Mouse (Mus musculus): ENCODE measurements around the gene Neu1.
"Not testable (repeated sequence)": the region's sequence is repeated elsewhere in the genome, so short reads cannot be mapped to it uniquely, and the experiment has no call there.

The Neu1 gene

DNA sequence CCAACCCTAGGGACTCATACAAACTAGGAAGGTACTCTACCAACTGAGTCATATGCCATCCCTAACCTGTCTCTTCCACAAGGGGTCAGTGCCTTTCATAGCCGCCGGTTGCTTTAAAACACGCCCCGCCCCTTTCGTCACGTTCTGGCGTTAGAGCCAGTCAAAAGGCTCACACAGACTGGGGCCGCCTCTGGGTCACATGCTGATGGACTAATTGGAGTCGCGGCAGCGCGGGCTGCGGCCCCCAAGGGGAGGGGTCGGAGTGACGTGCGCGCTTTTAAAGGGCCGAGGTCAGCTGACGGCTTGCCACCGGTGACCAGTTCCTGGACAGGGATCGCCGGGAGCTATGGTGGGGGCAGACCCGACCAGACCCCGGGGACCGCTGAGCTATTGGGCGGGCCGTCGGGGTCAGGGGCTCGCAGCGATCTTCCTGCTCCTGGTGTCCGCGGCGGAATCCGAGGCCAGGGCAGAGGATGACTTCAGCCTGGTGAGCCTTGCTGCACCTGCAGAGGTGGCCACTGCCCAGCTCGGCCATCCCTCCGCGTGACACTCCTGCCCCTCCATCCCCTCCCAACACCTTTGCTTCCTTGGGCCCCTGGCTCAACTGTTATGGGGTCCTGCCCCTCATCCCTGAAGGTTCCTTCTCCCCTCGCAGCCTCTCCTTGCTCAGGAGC lies at the start of gene Neu1:
Neu1 (plus strand) TSS at position 193 of the 674 bp plus-strand sequence.
- DNase-seq: peak; percentile 100

DNA sequence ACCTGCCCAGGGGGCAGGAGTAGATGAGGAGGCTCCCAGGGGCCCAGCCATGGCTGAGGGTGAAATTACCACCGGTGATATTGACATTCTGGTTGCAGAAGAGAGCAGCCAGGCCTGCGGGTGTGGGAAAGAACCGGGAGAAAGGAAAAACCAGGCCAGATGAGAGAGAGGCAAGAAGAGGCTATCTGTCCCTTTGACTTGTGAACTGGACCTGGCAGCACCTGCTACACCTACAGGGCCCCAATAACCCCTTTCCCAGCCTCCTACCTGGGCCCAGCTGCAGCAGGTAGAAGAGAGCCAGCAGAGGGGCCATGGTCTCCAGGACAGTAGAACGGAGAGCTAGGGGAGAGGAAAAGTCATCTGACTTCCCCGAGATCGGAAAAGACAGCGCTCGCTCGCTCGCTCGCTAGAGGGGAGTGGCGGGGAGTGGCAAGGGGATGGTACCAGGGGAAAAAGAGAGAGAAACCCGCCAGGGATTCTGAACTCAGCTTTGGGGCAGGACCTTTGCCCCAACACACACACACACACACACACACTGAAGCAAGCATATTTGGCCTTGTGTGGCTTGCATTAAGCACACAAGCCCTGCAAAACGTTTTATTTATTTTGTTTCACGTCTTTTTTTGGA lies 49.3 kb upstream of the Neu1 start, which contains the start of gene Gm20547:
Gm20547 (minus strand) TSS at position 360 of the 628 bp plus-strand sequence.
- DNase-seq: no peak

DNA sequence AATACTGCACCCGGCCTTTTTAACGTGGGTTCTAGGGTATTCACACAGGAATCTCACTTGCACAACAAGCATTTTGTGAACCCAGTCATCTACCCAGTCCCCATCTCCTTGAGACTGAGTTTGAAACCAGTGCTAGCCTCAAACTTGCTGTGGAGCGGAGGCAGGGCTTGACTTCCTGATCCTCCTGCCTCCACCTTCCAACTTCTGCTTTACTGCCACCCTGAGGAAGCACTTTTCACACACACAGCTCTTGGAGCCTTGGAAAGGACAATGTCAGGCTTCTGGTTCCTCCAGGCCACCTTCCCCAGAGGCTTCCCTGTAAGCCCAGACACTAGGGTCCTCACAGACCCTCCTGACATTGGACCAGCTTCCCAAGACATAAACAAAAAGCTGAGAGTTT lies 47.7 kb upstream of the Neu1 start:
- DNase-seq: no peak

DNA sequence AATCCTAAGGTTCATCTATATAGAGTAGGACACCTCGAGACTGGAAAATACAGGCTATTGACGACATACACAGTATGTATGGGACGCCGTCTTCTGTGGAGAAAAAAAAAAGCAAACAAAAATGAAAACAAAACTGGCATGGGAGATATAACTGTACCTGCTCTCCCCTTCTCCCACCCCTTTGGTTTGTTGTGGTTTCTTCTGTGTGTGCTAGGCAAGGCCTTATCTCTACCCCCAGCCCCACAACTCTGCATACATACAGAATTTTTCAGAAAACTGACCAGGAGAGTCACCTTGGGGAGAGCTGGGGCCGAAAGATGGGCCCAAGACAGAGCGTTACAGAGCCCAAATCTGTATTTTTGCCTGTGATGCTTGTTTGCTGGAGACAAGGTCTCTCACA lies 46.3 kb upstream of the Neu1 start:
- DNase-seq: no peak

DNA sequence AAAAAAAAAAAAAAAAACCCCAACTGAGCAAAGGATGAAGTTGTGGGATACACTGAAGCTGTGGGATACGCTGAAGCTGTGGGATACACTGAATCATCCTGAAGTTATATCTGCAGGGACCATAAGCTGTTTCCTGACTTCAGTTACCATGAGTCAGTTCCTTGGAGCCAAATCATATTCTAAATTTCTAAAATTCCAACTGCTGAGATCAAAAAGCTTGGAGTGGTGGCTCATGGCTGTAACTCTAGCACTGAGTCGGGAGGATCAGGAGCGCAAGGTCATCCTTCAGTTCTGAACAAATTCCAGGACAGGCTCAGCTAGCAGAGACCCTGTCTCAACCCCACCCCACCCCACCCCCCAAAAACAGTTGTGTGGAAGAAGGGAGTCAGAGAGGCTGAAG lies 45.4 kb upstream of the Neu1 start:
- DNase-seq: no peak

DNA sequence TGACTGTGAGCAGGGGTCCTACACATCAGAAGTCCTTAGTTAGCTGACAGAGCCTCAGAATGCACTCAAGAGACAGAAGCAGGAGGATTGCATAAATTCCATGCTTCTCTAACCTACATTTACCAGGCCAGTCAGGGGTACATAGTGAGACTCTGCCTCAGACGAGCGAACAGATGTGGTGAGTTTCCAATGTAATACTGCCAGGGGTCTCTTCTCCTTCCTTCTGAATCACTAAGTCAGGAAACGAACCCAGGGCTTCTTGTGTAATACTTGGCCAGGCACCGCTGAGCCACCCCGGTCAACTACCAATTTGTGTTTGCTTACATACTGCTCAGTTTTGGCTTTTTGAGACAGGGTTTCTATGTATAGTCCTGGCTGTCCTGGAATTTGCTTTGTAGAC lies 43.1 kb upstream of the Neu1 start:
- DNase-seq: no peak

DNA sequence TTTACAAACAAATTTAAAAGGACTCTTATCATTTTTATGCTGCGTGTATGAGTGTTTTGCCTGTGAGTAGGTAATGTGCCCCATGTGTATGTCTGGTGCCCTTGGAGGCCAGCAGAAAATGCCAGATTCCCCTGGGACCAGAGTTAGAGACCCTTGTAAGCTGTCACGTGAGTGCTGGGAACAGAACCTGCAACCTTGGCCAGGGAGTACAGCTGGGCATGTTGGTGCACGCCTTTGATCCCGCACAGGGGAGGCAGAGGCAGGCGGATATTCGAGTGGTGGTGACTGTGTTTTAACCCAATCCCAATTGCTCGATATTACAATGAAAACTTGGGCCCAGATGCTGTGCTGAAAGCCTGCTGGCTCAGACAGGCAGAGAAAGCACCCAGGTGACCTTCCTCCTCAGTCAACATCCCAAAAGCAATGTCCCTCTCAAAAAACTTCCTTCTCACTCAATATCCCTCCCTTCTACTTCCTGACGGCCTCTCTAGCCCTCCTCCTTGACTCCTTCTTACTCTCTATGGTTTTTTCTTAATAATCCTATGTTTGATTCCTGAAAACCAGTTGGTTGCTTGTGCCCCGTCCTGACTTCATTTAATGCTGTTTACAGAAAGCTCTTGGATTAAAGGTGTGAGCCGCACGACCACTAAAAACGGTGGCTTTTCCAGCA lies 40.8 kb upstream of the Neu1 start:
- DNase-seq: no peak

DNA sequence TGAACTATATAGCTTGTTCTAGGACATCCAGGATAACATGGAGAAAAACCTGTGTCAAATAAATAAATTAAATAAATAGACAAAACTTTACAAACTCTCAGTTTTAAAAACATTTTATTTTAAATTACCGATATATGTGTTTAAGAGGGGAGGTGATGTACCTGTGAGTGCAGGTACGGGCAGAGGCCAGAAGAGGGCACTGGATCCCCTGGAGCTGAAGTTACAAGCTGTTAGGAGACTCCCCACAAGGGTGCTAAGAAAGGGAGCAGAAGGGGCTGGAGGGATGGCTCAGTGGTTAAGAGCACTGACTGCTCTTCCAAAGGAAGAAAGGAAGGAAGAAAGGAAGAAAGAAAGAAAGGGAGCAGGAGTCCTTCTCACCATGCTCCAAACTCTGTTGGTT lies 39.7 kb upstream of the Neu1 start:
- no peak for DNase-seq

DNA sequence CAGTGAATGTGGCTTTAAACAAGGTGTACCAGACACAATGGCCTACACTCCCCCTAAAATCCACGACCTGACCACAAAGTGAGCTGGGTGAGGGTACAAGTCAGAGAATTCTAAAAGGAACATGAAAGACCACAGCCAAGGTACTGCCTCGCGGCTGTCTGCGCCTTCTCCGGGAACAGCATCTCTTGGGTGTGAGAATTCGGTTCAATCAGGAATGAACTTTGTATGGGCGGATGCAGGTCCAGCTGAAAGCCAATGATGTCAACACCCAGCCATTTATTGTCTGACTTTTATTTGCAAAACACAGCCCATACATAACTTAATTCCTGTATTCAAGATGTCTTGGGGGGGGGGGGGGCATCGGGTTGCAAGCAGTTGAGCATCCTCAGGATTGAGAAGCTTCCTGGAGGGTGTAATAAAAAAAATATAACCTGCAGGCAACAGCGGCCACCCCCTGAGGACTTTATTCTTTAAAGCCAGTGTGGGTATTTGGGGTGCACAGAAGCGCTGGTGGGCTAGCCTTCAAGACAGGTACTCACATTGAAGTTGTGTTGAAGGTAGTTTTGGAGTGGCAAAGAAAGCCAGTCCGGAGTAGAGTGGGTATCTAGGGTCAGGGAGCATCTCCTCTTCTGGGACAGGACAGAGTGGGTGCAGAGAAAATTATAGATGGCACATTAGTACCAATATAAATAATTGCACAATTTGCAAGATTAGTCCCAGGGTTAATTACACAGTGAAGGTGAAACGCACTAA lies 37.8 kb upstream of the Neu1 start:
- no peak for DNase-seq

DNA sequence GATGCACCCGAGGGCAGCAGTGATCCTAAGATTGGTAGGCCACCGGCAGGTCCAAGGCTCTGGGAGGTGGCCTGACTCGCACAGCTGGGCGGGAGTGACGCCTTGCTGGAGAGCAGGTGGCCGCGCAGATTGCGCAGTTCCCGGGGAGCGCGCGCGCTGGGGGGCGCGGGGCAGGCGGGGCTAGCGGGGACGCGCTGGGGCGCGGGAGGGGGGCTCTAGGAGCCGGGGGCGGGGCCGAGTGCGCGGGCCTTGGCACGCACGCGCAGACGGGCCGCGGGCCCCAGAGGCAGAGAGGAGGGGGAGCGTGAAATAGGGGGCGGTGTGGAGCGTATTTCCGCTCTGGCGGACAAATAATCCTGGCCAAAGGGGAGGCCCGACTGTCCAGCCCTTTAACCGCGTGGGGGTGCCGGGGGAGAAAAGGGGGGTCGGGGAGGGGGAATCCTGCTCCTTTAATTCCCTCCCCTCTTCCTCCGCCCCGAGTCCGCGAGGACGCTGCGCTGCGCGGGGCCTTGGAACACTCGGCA lies 36.9 kb upstream of the Neu1 start:
- DNase-seq: peak; percentile 98

DNA sequence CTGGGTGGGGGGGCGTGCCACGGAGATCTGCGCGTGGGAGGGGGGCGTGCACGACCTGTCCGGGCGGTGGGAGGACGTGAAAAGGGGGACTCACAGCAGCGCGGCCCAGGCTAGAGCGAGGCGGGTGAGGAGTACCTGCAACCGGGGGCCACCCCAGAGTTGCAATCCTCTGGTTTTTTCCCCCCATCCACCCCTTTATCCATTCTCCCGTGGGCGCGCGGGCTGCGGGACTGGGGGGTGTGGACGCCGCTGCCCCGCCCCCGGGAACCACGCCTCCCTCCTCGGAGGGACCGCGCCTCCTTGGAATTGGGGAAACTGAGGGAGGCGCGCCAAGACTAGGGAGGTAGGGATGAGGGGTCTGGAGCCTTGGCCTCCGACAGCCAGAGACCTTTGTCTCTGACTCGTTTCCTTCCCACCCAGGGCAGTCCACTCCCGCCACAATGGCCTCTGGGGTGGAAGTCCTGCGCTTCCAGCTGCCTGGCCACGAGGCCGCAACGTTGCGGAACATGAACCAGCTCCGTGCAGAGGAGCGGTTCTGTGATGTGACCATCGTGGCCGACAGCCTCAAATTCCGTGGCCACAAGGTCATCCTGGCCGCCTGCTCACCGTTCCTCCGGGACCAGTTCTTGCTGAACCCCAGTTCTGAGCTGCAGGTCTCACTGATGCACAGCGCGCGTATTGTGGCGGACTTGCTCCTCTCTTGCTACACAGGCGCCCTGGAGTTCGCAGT lies 36.1 kb upstream of the Neu1 start:
- DNase-seq: peak; percentile 63

DNA sequence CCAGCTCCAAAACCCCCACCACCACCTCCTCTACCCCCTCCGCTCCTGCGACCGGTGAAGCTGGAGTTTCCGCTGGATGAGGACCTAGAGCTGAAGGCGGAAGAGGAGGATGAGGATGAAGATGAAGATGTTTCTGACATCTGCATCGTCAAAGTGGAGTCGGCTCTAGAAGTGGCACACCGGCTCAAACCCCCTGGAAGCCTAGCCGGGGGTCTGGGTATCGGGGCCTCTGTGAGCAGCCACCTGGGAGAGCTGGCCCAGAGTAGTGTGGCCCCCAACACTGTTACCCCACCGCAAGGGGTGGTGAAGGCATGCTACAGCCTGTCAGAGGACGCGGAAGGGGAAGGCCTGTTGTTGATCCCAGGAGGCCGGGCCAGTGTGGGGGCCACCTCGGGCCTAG lies 35.3 kb upstream of the Neu1 start:
- DNase-seq: no peak

DNA sequence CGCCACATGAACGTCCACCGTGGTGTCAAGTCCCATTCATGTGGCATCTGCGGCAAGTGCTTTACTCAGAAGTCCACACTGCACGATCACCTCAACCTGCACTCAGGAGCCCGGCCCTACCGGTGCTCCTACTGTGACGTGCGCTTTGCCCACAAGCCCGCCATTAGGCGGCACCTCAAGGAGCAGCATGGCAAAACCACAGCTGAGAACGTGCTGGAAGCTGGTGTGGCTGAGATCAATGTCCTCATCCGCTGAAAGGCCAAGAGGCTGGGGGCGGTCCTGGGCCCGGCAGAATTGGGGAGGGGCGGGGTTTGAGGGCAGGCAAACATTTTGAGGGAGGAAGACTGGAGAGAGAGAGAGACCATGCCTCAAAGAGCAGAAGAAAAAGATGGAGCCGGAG lies 34.7 kb upstream of the Neu1 start:
- no peak for DNase-seq

DNA sequence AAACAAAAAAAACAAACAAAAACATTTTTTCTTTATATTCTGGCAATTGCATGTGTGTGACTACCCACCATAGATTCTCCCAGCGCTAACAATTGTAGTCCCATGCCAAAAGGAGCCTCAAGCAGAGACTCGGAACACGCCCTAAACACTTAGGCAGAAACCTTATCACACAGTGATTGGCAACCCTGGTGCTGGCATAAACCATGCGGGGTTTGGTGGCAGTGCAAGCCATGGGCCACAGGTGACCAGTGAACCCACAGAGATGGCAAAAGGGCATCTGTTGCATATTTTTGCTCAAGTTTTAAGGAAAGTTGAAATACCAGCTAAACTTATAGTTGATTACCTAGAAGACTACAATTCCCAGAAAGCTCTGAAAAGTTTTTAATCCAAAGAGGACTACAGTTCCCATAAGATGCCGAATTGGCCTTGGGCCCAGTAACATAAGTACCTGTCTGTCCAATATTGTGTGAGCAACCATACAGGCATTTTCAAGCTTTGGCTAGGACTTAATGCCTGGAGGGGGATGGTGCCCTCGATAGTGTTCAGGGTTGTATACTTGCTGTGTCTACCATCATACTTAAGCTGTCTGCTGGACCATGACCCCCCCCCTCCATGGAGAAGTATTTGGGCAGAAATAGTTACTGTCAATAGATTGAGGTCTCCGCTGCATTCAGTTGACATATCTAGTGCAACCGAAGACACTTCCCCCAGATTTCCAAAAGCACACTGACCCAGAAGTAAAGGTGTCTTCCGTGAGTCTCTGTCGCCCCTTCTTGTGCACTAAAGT lies 33.5 kb upstream of the Neu1 start:
- DNase-seq: peak; percentile 36

DNA sequence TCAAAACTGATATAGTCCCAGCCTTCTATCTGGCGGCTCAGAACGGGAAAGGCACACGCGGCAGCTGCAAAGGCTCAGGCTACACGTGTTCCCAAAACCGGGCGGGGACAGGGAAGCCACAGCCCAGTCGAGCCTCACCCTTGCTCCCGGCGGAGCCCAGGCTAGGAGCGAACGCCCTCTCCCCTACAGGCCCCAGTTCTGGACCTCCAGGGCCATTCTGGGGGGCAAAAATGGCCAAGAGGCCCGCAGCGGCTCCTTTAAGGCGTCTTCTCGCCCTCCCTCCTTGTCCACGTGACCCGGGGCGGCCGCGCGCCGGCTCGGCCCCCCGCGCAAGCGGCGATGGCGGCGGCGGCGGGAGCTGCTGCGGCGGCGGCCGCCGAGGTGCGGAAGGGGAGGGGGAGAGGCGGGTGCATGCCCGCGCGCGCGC lies 32.9 kb upstream of the Neu1 start, which contains the start of the genes C2 and Ehmt2:
C2 (minus strand) TSS at position 106 of the 427 bp plus-strand sequence.
Ehmt2 (plus strand) TSS at position 310 of the 427 bp plus-strand sequence.
- DNase-seq: peak; percentile 91

DNA sequence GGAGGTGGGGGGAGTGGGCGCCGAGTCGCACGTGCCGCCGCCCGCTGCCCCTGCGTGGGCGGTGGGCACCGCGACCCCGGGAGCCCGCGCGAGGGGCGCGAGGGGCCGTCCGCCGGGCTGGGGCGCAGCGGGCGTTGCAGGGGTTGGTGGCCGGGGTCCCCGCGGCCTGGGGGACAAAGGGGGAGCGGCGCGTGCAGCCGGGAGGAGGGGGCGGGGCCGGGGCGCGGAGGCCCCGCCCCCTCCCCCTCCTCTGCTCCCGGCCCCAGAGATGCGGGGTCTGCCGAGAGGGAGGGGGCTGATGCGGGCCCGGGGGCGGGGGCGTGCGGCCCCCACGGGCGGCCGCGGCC lies 32.4 kb upstream of the Neu1 start:
- DNase-seq: peak; percentile 77

DNA sequence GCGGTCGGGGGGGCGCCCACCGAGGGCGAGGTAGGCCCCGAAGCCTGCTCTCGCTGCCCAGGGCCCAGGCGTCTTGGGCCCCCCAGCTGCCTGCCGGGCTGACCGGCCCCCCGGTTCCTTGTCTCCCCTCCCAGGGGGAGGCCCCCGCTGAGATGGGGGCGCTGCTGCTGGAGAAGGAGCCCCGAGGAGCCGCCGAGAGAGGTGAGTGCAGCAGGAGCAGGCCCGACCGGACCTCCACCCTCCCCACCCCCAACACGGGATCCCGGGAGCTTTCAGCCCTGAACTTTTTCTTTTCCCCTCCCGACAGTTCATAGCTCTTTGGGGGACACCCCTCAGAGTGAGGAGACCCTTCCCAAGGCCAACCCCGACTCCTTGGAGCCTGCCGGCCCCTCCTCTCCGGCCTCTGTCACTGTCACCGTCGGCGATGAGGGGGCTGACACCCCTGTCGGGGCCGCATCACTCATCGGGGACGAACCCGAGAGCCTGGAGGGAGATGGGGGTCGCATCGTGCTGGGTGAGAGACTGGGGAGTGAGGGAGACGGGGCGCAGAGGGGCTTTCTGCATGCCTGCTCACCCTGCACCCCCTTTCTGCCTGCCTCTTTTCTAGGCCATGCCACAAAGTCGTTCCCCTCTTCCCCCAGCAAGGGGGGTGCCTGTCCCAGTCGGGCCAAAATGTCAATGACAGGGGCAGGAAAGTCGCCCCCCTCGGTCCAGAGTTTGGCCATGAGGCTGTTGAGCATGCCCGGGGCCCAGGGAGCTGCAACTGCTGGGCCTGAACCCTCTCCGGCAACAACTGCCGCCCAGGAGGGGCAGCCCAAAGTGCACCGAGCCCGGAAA lies 31.8 kb upstream of the Neu1 start:
- DNase-seq: peak; percentile 47

DNA sequence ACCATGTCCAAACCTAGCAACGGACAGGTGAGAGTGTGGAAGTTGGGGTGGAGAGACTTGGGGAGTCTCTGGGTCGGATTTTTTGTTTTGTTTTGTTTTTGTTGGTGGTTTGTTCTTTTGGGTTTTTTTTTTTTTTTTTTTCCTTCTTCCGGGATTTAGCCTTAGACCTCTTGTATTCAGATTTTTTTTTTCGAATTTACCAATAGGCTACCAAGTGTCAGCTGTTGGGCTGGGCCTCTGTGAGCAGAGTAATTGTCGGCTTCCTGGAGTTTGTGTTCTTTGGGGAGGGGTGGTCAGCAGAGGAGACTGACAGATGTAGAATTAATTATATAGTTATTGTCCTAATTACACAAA lies 31.2 kb upstream of the Neu1 start:
- peak; percentile 30 for DNase-seq

DNA sequence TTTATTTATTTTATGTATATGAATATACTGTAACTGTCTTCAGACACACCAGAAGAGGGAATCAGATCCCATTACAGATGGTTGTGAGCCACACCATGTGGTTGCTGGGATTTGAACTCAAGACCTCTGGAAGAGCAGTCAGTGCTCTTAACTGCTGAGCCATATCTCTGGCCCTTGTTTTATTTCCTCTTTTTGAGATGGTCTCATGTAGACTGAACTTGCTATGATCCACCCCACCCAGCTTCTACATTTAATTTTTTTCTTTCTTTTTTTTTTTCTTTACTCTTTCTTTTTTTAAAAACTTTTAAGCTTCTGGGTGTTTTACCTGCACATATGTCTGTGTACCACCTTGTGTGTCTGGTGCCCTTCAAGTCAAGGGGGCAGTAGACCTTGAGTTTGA lies 30.2 kb upstream of the Neu1 start:
- not testable (repeated sequence) for DNase-seq

DNA sequence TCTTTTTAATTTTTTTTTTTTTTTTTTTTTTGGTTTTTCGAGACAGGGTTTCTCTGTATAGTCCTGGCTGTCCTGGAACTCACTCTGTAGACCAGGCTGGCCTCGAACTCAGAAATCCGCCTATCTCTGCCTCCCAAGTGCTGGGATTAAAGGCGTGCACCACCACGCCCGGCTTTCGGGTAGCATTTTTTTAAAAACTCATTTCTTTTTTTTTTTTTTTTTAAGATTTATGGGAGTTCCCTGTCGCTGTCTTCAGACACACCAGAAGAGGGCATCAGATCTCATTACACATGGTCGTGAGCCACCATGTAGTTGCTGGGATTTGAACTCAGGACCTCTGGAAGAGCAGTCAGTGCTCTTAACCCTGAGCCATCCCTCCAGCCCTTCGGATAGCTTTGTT lies 29.1 kb upstream of the Neu1 start:
- not testable (repeated sequence) for DNase-seq

DNA sequence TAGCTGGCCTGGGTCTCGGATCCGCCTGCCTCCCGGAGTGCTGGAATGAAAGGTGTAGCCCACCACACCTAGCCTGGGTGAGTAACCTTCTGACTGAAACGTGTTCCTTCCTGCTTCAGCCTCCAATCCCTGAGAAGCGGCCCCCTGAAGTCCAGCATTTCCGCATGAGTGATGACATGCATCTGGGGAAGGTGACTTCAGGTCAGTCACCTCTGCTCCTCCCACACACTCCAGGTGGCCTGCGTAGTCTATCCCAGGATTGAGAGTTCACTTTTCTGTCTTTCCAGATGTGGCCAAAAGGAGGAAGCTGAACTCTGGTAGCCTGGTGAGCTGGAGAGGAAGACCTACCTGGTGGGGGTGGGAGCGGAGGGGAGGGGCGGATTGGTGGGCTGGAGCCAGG lies 28.2 kb upstream of the Neu1 start:
- no peak for DNase-seq

Data from embryo, embryonic 11 days (tissue).